Mouse (Mus musculus): ENCODE measurements around the gene Gm28036. TPM values are rescaled to one million over a fixed set of nuclear protein-coding genes. Genes with fewer than 3 reads are reported as not detected.

Gene Gm28036
- polyA plus RNA-seq, 1 experiment, result 52.2 TPM

DNA sequence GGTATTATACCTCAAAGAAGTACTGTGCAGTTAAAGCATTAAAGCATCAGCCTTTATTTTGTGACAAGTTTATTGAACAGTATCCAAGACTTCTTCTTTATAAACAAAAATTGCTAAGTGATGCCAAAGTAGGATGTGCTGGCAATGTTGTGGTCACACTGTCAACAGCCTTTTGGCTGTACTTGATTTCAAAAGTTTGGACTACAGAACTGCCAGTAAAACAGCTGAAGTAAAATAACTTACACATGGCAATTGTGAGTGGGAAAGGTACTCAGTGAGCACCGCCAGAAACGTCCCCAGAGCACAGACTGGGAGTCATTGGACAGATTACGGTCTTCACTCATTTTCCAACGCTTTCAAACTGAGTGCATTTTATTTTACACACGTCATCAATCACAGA lies 35.0 kb downstream of the Gm28036 start:
- Histone ChIP-seq H3K9ac (ENCODE audit: low read depth, poor library complexity, severe bottlenecking) (no peak overlapping the region), H3K4me1 (ENCODE audit: control insufficient read depth, insufficient read depth, low read length) (no peaks in the 10 kb centered on the region), H3K4me3 (ENCODE audit: low read depth, low read length) (no peak overlapping the region), H3K27me3 (ENCODE audit: control insufficient read depth, insufficient read depth, low read length, poor library complexity, severe bottlenecking) (no peaks in the 10 kb centered on the region), H3K36me3 (ENCODE audit: control insufficient read depth, insufficient read depth, low read length, poor library complexity, severe bottlenecking) (peaks cover 23% of the 10 kb centered on the region), H3K27ac (ENCODE audit: insufficient read depth, low read length) (no peak overlapping the region), H3K9me3 (replicated peaks; ENCODE audit: control insufficient read depth, insufficient read depth, low read length, poor library complexity, severe bottlenecking) (no peaks in the 10 kb centered on the region)
- no peak for TF ChIP-seq POLR2A (IDR thresholded peaks at IDR 0.05; ENCODE audit: insufficient read depth, low read length)
- no peak for TF ChIP-seq EP300 (IDR thresholded peaks at IDR 0.05; ENCODE audit: insufficient read depth, low read depth, low read length)
- TF ChIP-seq CTCF (IDR thresholded peaks at IDR 0.05; ENCODE audit: low read depth, low read length), result no peak

DNA sequence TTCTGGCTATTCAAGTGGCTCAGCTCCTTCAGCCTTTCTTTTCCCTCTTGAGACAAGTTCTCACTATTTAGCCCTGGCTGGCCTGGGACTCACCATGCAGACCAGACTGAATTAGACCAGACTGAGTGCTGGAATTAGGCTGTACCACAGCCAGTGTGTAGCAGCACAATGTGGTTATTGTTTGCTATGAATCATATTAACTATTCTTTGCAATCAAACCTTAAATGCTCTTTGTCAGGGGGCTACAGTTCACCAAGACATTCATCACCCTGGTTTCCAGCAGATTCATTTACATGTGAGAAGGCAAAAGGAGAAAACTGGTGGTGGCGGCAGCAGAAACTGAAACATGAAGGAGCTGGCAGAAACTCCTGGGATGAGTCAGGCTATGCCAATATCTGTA lies 37.1 kb downstream of the Gm28036 start:
- Histone ChIP-seq H3K27ac (ENCODE audit: insufficient read depth, low read length) (no peak overlapping the region), H3K36me3 (ENCODE audit: control insufficient read depth, insufficient read depth, low read length, poor library complexity, severe bottlenecking) (peaks cover 6% of the 10 kb centered on the region)
- no peak for TF ChIP-seq CTCF (IDR thresholded peaks at IDR 0.05; ENCODE audit: low read depth, low read length)
- TF ChIP-seq POLR2A (IDR thresholded peaks at IDR 0.05; ENCODE audit: insufficient read depth, low read length), result no peak
- TF ChIP-seq EP300 (IDR thresholded peaks at IDR 0.05; ENCODE audit: insufficient read depth, low read depth, low read length), result no peak

DNA sequence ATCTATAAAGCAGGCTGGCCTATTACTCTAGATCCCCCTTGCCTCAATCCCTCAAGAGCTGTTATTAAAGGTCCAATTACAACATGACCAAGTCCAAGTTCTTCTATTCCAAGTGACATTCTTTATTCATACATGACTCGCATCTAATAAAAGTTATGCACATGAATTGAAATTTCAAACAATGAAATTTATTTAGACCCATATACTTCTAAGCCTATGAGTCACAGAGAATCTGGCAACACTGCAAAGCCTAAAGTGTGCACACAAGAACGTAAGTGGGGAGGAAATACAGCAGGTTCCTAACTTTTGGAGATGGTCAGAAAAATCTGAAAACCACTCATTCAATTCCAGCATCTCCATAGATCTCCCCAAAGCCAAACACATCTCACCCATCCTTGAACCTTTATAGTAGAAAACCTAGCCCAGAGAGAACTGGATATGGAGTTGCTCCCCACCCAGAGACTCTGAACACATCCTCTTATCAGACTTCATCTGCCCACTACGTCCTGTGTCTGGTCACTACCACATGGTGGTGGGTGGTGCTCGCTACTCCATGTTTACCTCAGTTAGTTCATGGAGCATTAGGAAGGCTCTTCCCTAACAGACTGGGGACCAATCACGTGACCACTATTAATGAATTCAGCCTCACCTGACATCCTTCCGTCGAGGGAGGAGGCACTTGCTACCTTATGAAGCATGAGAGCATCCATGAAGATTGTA lies 39.3 kb downstream of the Gm28036 start:
- Histone ChIP-seq H3K4me1 (ENCODE audit: control insufficient read depth, insufficient read depth, low read length) (no peaks in the 10 kb centered on the region), H3K36me3 (ENCODE audit: control insufficient read depth, insufficient read depth, low read length, poor library complexity, severe bottlenecking) (peaks cover 4% of the 10 kb centered on the region; the same call in 1 of the 2 replicates), H3K4me3 (ENCODE audit: low read depth, low read length) (no peak overlapping the region), H3K9ac (ENCODE audit: low read depth, poor library complexity, severe bottlenecking) (no peak overlapping the region), H3K9me3 (replicated peaks; ENCODE audit: control insufficient read depth, insufficient read depth, low read length, poor library complexity, severe bottlenecking) (peaks cover 12% of the 10 kb centered on the region), H3K27me3 (ENCODE audit: control insufficient read depth, insufficient read depth, low read length, poor library complexity, severe bottlenecking) (no peaks in the 10 kb centered on the region), H3K27ac (ENCODE audit: insufficient read depth, low read length) (no peak overlapping the region)
- no peak for TF ChIP-seq EP300 (IDR thresholded peaks at IDR 0.05; ENCODE audit: insufficient read depth, low read depth, low read length)
- no peak for TF ChIP-seq CTCF (IDR thresholded peaks at IDR 0.05; ENCODE audit: low read depth, low read length)
- no peak for TF ChIP-seq POLR2A (IDR thresholded peaks at IDR 0.05; ENCODE audit: insufficient read depth, low read length)

More for the DNA sequence above, 37.1 kb downstream of the Gm28036 start:
- H3K27me3 ChIP-seq (ENCODE audit: control insufficient read depth, insufficient read depth, low read length, poor library complexity, severe bottlenecking), result no peaks in the 10 kb centered on the region
- no peak overlapping the region for H3K9ac ChIP-seq (ENCODE audit: low read depth, poor library complexity, severe bottlenecking)
- H3K4me3 ChIP-seq (ENCODE audit: low read depth, low read length), result no peak overlapping the region
- H3K4me1 ChIP-seq (ENCODE audit: control insufficient read depth, insufficient read depth, low read length), result no peaks in the 10 kb centered on the region
- peaks cover 9% of the 10 kb centered on the region for H3K9me3 ChIP-seq (replicated peaks; ENCODE audit: control insufficient read depth, insufficient read depth, low read length, poor library complexity, severe bottlenecking)

DNA sequence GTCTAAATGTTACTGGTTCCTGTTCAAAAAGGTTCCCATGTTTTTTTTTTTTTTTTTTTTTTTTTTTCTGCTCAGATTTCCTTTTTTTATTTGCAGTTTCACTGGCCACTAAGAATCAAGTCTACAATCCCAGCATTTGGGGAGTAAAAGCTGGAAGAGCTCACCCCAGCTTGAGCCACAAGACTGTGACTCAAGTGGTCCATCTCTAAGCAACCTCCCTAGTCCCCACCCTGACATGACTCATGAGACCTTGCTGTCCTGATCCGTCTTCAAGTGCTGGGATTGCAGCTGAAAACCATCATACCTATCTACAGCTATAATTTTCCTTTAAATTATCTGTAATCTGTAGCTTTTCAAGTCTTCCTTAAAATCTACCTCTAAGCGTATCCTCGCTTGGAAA lies 42.4 kb downstream of the Gm28036 start:
- Histone ChIP-seq H3K27me3 (ENCODE audit: control insufficient read depth, insufficient read depth, low read length, poor library complexity, severe bottlenecking) (no peaks in the 10 kb centered on the region), H3K9me3 (replicated peaks; ENCODE audit: control insufficient read depth, insufficient read depth, low read length, poor library complexity, severe bottlenecking) (peaks cover 12% of the 10 kb centered on the region), H3K27ac (ENCODE audit: insufficient read depth, low read length) (no peak overlapping the region), H3K4me1 (ENCODE audit: control insufficient read depth, insufficient read depth, low read length) (no peaks in the 10 kb centered on the region), H3K4me3 (ENCODE audit: low read depth, low read length) (no peak overlapping the region), H3K36me3 (ENCODE audit: control insufficient read depth, insufficient read depth, low read length, poor library complexity, severe bottlenecking) (no peaks in the 10 kb centered on the region), H3K9ac (ENCODE audit: low read depth, poor library complexity, severe bottlenecking) (no peak overlapping the region)
- TF ChIP-seq CTCF (IDR thresholded peaks at IDR 0.05; ENCODE audit: low read depth, low read length), result no peak
- TF ChIP-seq POLR2A (IDR thresholded peaks at IDR 0.05; ENCODE audit: insufficient read depth, low read length), result no peak
- no peak for TF ChIP-seq EP300 (IDR thresholded peaks at IDR 0.05; ENCODE audit: insufficient read depth, low read depth, low read length)

DNA sequence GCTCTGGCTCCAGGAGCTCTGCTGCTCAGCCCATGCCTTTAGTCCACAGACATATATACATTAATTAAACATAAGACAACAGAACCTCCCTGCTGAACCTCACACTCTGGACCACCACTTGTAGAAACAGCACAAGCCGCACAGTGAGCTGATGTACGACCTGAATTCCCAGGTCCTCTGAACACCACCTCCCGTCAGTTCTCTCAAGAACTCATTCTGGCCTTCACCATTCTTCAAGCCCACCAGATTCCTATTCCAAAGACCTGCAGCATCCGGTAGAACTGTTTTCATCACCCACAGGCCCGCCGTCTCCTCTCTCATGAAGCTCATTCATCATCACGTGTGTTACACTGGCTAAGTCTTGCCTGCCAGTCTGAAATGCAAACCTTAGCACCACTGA lies 46.5 kb downstream of the Gm28036 start:
- no peaks in the 10 kb centered on the region for H3K27me3 ChIP-seq (ENCODE audit: control insufficient read depth, insufficient read depth, low read length, poor library complexity, severe bottlenecking)
- no peak for TF ChIP-seq EP300 (IDR thresholded peaks at IDR 0.05; ENCODE audit: insufficient read depth, low read depth, low read length)
- no peak for TF ChIP-seq CTCF (IDR thresholded peaks at IDR 0.05; ENCODE audit: low read depth, low read length)
- no peak for TF ChIP-seq POLR2A (IDR thresholded peaks at IDR 0.05; ENCODE audit: insufficient read depth, low read length)
- H3K36me3 ChIP-seq (ENCODE audit: control insufficient read depth, insufficient read depth, low read length, poor library complexity, severe bottlenecking), result no peaks in the 10 kb centered on the region
- H3K27ac ChIP-seq (ENCODE audit: insufficient read depth, low read length), result no peak overlapping the region
- no peak overlapping the region for H3K9ac ChIP-seq (ENCODE audit: low read depth, poor library complexity, severe bottlenecking)
- peaks cover 8% of the 10 kb centered on the region for H3K9me3 ChIP-seq (replicated peaks; ENCODE audit: control insufficient read depth, insufficient read depth, low read length, poor library complexity, severe bottlenecking)
- no peaks in the 10 kb centered on the region for H3K4me1 ChIP-seq (ENCODE audit: control insufficient read depth, insufficient read depth, low read length)
- H3K4me3 ChIP-seq (ENCODE audit: low read depth, low read length), result no peak overlapping the region

DNA sequence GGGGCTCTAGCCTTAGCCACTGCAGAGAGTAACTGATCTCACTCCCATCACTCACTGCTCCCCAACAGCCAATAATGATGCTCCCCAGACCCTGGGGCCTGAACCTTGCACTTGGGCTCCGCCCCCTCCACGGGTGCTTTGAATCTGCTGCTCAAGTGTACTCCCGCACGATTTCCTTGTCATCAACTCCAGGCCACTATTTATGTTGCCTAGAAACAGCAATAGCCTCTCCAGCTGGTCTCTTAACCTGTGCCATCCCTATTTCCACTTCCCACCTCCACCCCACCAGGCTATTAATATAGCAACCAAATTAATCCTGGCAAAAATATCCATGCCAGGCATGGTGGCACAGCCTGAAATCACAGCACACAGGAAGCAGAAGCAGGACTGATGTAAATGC lies 47.2 kb downstream of the Gm28036 start:
- Histone ChIP-seq H3K4me3 (ENCODE audit: low read depth, low read length) (no peak overlapping the region), H3K9ac (ENCODE audit: low read depth, poor library complexity, severe bottlenecking) (no peak overlapping the region), H3K36me3 (ENCODE audit: control insufficient read depth, insufficient read depth, low read length, poor library complexity, severe bottlenecking) (no peaks in the 10 kb centered on the region), H3K4me1 (ENCODE audit: control insufficient read depth, insufficient read depth, low read length) (no peaks in the 10 kb centered on the region), H3K27ac (ENCODE audit: insufficient read depth, low read length) (no peak overlapping the region), H3K9me3 (replicated peaks; ENCODE audit: control insufficient read depth, insufficient read depth, low read length, poor library complexity, severe bottlenecking) (peaks cover 2% of the 10 kb centered on the region; the same call in 1 of the 2 replicates), H3K27me3 (ENCODE audit: control insufficient read depth, insufficient read depth, low read length, poor library complexity, severe bottlenecking) (no peaks in the 10 kb centered on the region)
- TF ChIP-seq CTCF (IDR thresholded peaks at IDR 0.05; ENCODE audit: low read depth, low read length), result no peak
- no peak for TF ChIP-seq EP300 (IDR thresholded peaks at IDR 0.05; ENCODE audit: insufficient read depth, low read depth, low read length)
- TF ChIP-seq POLR2A (IDR thresholded peaks at IDR 0.05; ENCODE audit: insufficient read depth, low read length), result no peak

Measured in ES-Bruce4 (cell line).